Mouse (Mus musculus) left cerebral cortex, postnatal 10 days (tissue): Measurements from ENCODE around the gene Gm21083. TPM values are rescaled to one million over a fixed set of nuclear protein-coding genes. Genes with fewer than 3 reads are reported as not detected.
"Not testable (repeated sequence)": the region's sequence is repeated elsewhere in the genome, so short reads cannot be mapped to it uniquely, and the experiment has no call there.

Experiments
- DNase-seq, 2 experiments: peaks; one replicate each; pipeline ENCODE4 v3.0.0; 2021 to 2022; ENCODE audit warnings: low spot score in 2 of 2, mixed read lengths in 1 of 2; ENCODE audit errors: extremely low spot score in 1 of 2
- intact Hi-C: fragments of 180-260 bp; cut with DNase I; formaldehyde crosslinking; loops from one replicate; pipeline ENCODE4 v1.15.1; 2025
- total RNA-seq, 2 experiments: library from RNA; stranded (reverse); gene quantifications; 2 replicates each; pipeline ENCODE4 v1.2.3; 2021

Gm21083 gene
- total RNA-seq, 2 experiments from 2014 or later, result not detected

- DNase-seq, intact Hi-C loops: not testable (repeated sequence)
These were observed 33.6 kb downstream of the Gm21083 start for GRCm38 (mm10) chr5:15610695-15611094.

- DNase-seq, result not testable (repeated sequence)
These were observed 39.1 kb downstream of the Gm21083 start for GRCm38 (mm10) chr5:15616195-15616594.

GRCm38 (mm10) chr5:15618764-15619163 is 41.6 kb downstream of the Gm21083 start, which contains the start of gene Speer4d:
Gene Speer4d, plus strand, starts transcription at chr5:15619064.
- intact Hi-C loops, DNase-seq: not testable (repeated sequence)

More at GRCm38 (mm10) chr5:15616195-15616594, 39.1 kb downstream of the Gm21083 start:
- intact Hi-C loops, result not testable (repeated sequence)

- intact Hi-C loops, DNase-seq: not testable (repeated sequence)
These were observed 51.0 kb downstream of the Gm21083 start for GRCm38 (mm10) chr5:15628136-15628535.

- intact Hi-C loops, DNase-seq: not testable (repeated sequence)
These were observed 52.9 kb downstream of the Gm21083 start for GRCm38 (mm10) chr5:15630068-15630467.

Other genes starting within 250 kb of the Gm21083 start
- not detected for gene Gm21149, start 100.8 kb upstream of the Gm21083 start, total RNA-seq
- not detected for gene Gm21190, start 48.1 kb upstream of the Gm21083 start, total RNA-seq
- not detected for gene Speer4d, start 41.7 kb downstream of the Gm21083 start, total RNA-seq
- not detected for gene 4930572O03Rik, start 79.7 kb downstream of the Gm21083 start, total RNA-seq
- gene Speer4c, start 136.9 kb downstream of the Gm21083 start, total RNA-seq, result not detected